Mouse (Mus musculus) heart, postnatal 10 days (tissue): ENCODE results near the gene Flywch1. TPM values are rescaled to one million over a fixed set of nuclear protein-coding genes. Genes with fewer than 3 reads are reported as not detected.

Experiments
- DNase-seq, 2 experiments: peaks; one replicate each; pipeline ENCODE4 v3.0.0; 2021
- intact Hi-C: fragments of 180-260 bp; cut with DNase I; formaldehyde crosslinking; loops from one replicate; pipeline ENCODE4 v1.15.1; 2025
- total RNA-seq, 2 experiments: library from RNA; stranded (reverse); gene quantifications; 2 replicates each; pipeline ENCODE4 v1.2.3; 2021

Gene Flywch1
- total RNA-seq, 2 experiments from 2014 or later: 31.2 to 32.1 TPM

GRCm38 (mm10) chr17:23746767-23747166 lies 24.6 kb downstream of the Flywch1 start:
- DNase-seq: no peak
- intact Hi-C loops: loop anchor here (5.0 kb wide), 1 partner anchor 106 kb away; no protein-coding TSS in a partner anchor

GRCm38 (mm10) chr17:23746311-23746710 lies 25.1 kb downstream of the Flywch1 start:
- no peak for DNase-seq
- intact Hi-C loops: loop anchor here (5.0 kb wide), 1 partner anchor 106 kb away; no protein-coding TSS in a partner anchor

GRCm38 (mm10) chr17:23745301-23746251 lies 25.8 kb downstream of the Flywch1 start, which contains the start of gene Kremen2:
TSS of gene Kremen2 (minus strand) at chr17:23745833.
- DNase-seq: no peak
- intact Hi-C loops: loop anchor here (5.0 kb wide), 1 partner anchor 107 kb away; no protein-coding TSS in a partner anchor

- intact Hi-C loops: loop anchor here (5.0 kb wide), 1 partner anchor 108 kb away; no protein-coding TSS in a partner anchor
- DNase-seq: no peak
These were observed 26.8 kb downstream of the Flywch1 start for GRCm38 (mm10) chr17:23744651-23745050.

- DNase-seq: no peak
- intact Hi-C loops: no loop called here
These were observed 27.3 kb downstream of the Flywch1 start for GRCm38 (mm10) chr17:23744076-23744475.

- no peak for DNase-seq
- intact Hi-C loops: no loop called here
These were observed 28.5 kb downstream of the Flywch1 start for GRCm38 (mm10) chr17:23742941-23743340.

- intact Hi-C loops: no loop called here
- no peak for DNase-seq
These were observed 29.1 kb downstream of the Flywch1 start for GRCm38 (mm10) chr17:23742210-23742793.

- intact Hi-C loops: no loop called here
- no peak for DNase-seq
These were observed 29.8 kb downstream of the Flywch1 start for GRCm38 (mm10) chr17:23741359-23742209.

GRCm38 (mm10) chr17:23740598-23741021 lies 30.8 kb downstream of the Flywch1 start, which contains the start of gene Paqr4:
TSS of gene Paqr4 (minus strand) at chr17:23740867.
- intact Hi-C loops: no loop called here
- DNase-seq: no peak

- intact Hi-C loops: no loop called here
These were observed 31.2 kb downstream of the Flywch1 start for GRCm38 (mm10) chr17:23740136-23740584.

GRCm38 (mm10) chr17:23739202-23740135 lies 31.9 kb downstream of the Flywch1 start:
- intact Hi-C loops: no loop called here
- DNase-seq: peak; percentile 51 to 52

More at GRCm38 (mm10) chr17:23740136-23740584, 31.2 kb downstream of the Flywch1 start:
- peak; percentile 93 to 94 for DNase-seq

- no peak for DNase-seq
- intact Hi-C loops: no loop called here
These were observed 32.6 kb downstream of the Flywch1 start for GRCm38 (mm10) chr17:23738836-23739201.

GRCm38 (mm10) chr17:23737493-23738445 lies 33.6 kb downstream of the Flywch1 start:
- no peak for DNase-seq
- intact Hi-C loops: no loop called here

GRCm38 (mm10) chr17:23734341-23734740 lies 37.1 kb downstream of the Flywch1 start:
- DNase-seq: no peak
- intact Hi-C loops: no loop called here

GRCm38 (mm10) chr17:23730441-23730840 lies 41.0 kb downstream of the Flywch1 start:
- intact Hi-C loops: no loop called here
- DNase-seq: no peak

GRCm38 (mm10) chr17:23726758-23727142 lies 44.7 kb downstream of the Flywch1 start:
- DNase-seq: peak; percentile 87 to 88
- intact Hi-C loops: no loop called here

- intact Hi-C loops: no loop called here
- peak; percentile 96 to 97 for DNase-seq
These were observed 45.2 kb downstream of the Flywch1 start, which contains the start of gene Pkmyt1 for GRCm38 (mm10) chr17:23725999-23726757. TSS of gene Pkmyt1 (plus strand) at chr17:23726336.
